Mouse (Mus musculus) mammary gland, adult 2 months (tissue): ENCODE results near the gene Mup15. TPM values are rescaled to one million over a fixed set of nuclear protein-coding genes. Genes with fewer than 3 reads are reported as not detected.

Experiments
- polyA plus RNA-seq: library from polyadenylated mRNA; depleted of rRNA; stranded (reverse); fragments of >200 nt; gene quantifications from 2 replicates; pipeline ENCODE4 v1.2.3, GENCODE M21; 2012; ENCODE audit warnings: low replicate concordance; rRNA removed

The Mup15 gene
- 0.49 and 2.0 TPM in 2 replicates for polyA plus RNA-seq

GRCm38 (mm10) chr4:61439643-61440042 is at the start of gene Mup15:
Gene Mup15 (minus strand): TSS chr4:61439743.

Other genes starting within 250 kb of the Mup15 start
- 0.60 TPM in 1 of 2 replicates, not detected in the other for gene Mup13, start 211.5 kb downstream of the Mup15 start, polyA plus RNA-seq
- gene Mup14, start 135.7 kb downstream of the Mup15 start, polyA plus RNA-seq = 98.9 and 208 TPM in 2 replicates
- gene Mup16, start 79.8 kb upstream of the Mup15 start, polyA plus RNA-seq = 2.0 and 4.1 TPM in 2 replicates
- 2.6 and 3.3 TPM in 2 replicates for gene Mup17, start 156.1 kb upstream of the Mup15 start, polyA plus RNA-seq
- gene Mup18, start 234.4 kb upstream of the Mup15 start, polyA plus RNA-seq = not detected in 2 replicates